Mouse (Mus musculus) embryonic facial prominence, embryonic 12.5 days (tissue): ENCODE results near the gene Epha7. TPM values are rescaled to one million over a fixed set of nuclear protein-coding genes. Genes with fewer than 3 reads are reported as not detected.

Source experiments
- ATAC-seq: fragments of 200-750 bp; cut with Nextera tagmentation; 2 replicates; pipeline ENCODE4 v1.8.0; 2017; ENCODE audit not compliant: insufficient number of reproducible peaks, insufficient read depth, low FRiP score, low TSS enrichment
- H3K27ac ChIP-seq: fragments of 300-500 bp; sonication (generic); 2 replicates; pipeline ENCODE4 v1.5.1; 2016; ENCODE audit warnings: mild to moderate bottlenecking
- H3K27me3 ChIP-seq: fragments of 300-500 bp; sonication (generic); 2 replicates; pipeline ENCODE4 v1.6.1; 2016; ENCODE audit warnings: mild to moderate bottlenecking, moderate library complexity
- H3K36me3 ChIP-seq: fragments of 300-500 bp; sonication (generic); 2 replicates; pipeline ENCODE4 v1.6.1; 2016; ENCODE audit warnings: mild to moderate bottlenecking
- H3K4me1 ChIP-seq: fragments of 300-500 bp; sonication (generic); 2 replicates; pipeline ENCODE4 v1.6.1; 2016
- H3K4me2 ChIP-seq: fragments of 300-500 bp; sonication (generic); replicated peaks from 2 replicates; pipeline ENCODE4 v1.6.1; 2016; ENCODE audit warnings: mild to moderate bottlenecking, moderate library complexity
- H3K4me3 ChIP-seq: fragments of 300-500 bp; sonication (generic); 2 replicates; pipeline ENCODE4 v1.5.1; 2016; ENCODE audit warnings: mild to moderate bottlenecking
- H3K9ac ChIP-seq: fragments of 300-500 bp; sonication (generic); 2 replicates; pipeline ENCODE4 v1.6.1; 2016; ENCODE audit warnings: mild to moderate bottlenecking, moderate library complexity
- H3K9me3 ChIP-seq: fragments of 300-500 bp; sonication (generic); 2 replicates; pipeline ENCODE4 v1.6.1; 2016; ENCODE audit warnings: mild to moderate bottlenecking, moderate library complexity
- WGBS: fragments of 180-500 bp; shearing (Covaris S2); methylation state at CpG from one replicate; pipeline ENCODE4 v1.1.7; 2016; 5-methylcytosine and 5-hydroxymethylcytosine counted together
- polyA plus RNA-seq: library from polyadenylated mRNA; unstranded; fragments of >200 nt; fragmentation: Nextera tagmentation; extraction: Ambion mirVana; gene quantifications from 2 replicates; pipeline ENCODE4 v1.2.1, GENCODE M21; 2016

The Epha7 gene
- polyA plus RNA-seq, 1 experiment from 2014 or later: 75.2 TPM

DNA sequence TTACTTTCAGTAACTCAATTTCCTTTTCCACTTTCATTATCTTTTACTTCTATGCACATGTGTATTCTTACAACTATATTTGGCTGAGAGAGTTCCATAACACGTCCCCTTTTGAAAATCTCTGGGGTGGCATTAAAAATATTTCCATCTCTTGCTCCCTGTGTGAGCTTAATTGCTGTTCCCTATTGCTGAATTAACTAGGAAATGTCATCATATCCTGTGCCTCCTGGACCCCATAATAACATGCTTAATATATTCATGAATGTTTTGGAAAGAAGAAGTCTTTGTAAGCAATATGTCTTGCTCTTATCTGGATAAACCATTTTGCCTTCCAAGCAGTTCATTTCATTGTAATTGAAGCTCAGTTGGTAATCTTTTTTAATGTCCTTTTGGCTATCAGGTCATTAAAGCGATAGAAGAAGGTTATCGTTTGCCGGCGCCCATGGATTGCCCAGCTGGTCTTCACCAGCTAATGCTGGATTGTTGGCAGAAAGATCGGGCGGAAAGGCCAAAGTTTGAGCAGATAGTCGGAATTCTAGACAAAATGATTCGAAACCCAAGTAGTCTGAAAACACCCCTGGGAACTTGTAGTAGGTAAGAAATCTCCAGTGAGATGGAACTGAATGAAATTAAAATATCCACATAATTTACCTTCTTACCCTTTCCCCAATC is 148.1 kb downstream of the Epha7 start:
- Histone ChIP-seq H3K36me3 (0 out of 2 replicates have a peak, but pooled peaks cover 6% of the 10 kb centered on the region), H3K4me2 (no peak overlapping the region), H3K27me3 (no peaks in the 10 kb centered on the region), H3K4me3 (no peak overlapping the region), H3K9ac (no peak overlapping the region), H3K4me1 (no peaks in the 10 kb centered on the region), H3K9me3 (no peaks in the 10 kb centered on the region), H3K27ac (no peak overlapping the region)
- ATAC-seq: no peak
- WGBS: 83% methylated on average over 9 of the region's 9 CpGs

DNA sequence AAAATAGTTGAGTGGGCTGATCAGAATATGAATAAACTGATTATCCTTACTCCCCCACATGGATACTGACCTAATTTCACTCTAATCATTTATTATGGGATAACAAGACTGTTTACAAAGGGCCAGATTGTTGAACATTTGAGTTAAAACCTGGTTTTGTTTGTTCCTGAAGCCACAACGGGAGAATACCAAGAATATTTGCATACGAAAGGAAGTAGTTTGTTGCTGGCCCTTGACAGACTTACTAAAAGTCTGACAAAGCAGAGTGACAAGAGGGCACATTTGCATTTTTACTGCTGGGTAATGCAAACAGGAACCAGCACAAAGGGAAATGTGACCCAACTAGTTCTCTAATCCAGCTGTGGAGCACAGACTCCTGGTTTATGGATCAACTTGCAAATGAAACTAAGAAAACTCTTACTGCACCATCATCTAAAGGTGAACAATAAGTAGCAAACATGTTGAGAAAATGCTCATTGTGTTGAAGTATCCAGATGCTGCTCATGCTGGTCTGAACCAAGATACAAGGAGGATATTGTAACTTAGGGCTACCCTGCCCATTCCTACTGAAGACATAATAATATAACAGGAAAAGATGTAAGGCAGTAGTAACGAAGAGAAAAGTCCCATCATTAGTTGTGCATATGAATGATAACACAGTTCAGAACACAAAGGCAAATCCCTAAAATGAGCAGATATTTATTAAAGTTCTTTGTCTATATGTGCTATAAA is 154.8 kb downstream of the Epha7 start:
- H3K36me3 ChIP-seq: 0 out of 2 replicates have a peak, but pooled peaks cover 4% of the 10 kb centered on the region
- H3K27ac ChIP-seq: no peak overlapping the region
- H3K27me3 ChIP-seq: no peaks in the 10 kb centered on the region
- H3K9me3 ChIP-seq: no peaks in the 10 kb centered on the region
- H3K4me2 ChIP-seq: no peak overlapping the region
- ATAC-seq: no peak
- H3K9ac ChIP-seq: no peak overlapping the region
- WGBS: 54% methylated on average over 3 of the region's 3 CpGs
- no peaks in the 10 kb centered on the region for H3K4me1 ChIP-seq
- no peak overlapping the region for H3K4me3 ChIP-seq

DNA sequence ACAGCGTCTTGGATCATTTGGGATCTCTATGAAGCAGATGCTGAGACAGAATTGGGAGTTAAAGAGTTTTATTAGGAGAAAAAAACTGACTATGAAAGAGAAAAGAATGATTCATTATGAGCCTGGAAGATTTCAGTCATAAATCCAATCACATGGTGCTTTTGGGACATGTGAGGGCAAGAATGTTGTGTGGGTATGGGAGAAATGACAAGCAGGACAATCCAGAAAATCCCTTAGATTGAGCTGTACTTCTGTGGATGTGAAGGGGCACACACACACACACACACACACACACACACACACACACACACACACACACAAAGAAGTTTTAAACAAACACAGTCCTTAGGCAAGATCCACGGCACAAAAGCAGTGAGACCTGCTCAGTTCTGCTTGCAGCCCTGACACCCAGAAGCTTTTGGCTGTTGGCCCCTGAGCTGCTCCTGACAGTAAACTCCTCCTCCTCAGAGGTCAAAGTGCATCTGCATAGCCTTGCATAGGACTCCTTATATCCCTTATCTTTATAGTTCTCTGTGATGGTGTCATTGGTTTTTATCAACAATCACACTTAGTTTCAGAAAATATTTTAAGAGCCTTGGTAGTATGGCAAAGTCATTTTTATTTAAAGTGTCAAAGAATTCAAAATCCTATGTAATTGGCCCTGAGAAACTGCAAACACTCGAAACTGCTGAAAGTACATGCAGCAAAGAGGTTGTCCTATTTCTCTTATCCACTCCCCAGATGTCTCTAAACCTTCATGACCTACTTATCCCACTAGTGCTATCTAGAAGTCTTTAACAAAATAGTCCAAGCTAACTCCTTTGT is 185.7 kb downstream of the Epha7 start:
- no peak overlapping the region for H3K9ac ChIP-seq
- no peak overlapping the region for H3K4me3 ChIP-seq
- no peaks in the 10 kb centered on the region for H3K36me3 ChIP-seq
- no peaks in the 10 kb centered on the region for H3K4me1 ChIP-seq
- WGBS: 67% methylated on average over 3 of the region's 3 CpGs
- H3K27ac ChIP-seq: no peak overlapping the region
- no peak overlapping the region for H3K4me2 ChIP-seq
- no peaks in the 10 kb centered on the region for H3K27me3 ChIP-seq
- no peaks in the 10 kb centered on the region for H3K9me3 ChIP-seq
- no peak for ATAC-seq

DNA sequence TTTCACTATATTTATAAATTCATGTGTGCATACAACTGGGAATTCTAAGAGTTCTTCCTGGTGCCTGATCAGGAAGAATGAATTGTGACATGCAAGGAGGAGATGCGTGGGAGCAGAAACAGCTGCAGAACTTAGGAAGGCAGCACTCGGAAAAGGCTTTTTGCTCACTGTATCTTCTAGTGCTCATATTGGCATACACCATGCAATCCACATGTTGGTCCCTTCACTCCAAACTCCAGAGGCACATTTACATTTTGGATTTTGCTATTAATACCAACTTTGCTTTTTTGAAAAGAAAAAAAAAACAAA is 186.3 kb downstream of the Epha7 start:
- no peak overlapping the region for H3K4me2 ChIP-seq
- no peak overlapping the region for H3K9ac ChIP-seq
- H3K36me3 ChIP-seq: no peaks in the 10 kb centered on the region
- no peaks in the 10 kb centered on the region for H3K27me3 ChIP-seq
- 82% methylated on average over 2 of the region's 2 CpGs for WGBS
- H3K9me3 ChIP-seq: no peaks in the 10 kb centered on the region
- H3K27ac ChIP-seq: no peak overlapping the region
- H3K4me1 ChIP-seq: no peaks in the 10 kb centered on the region
- H3K4me3 ChIP-seq: no peak overlapping the region
- no peak for ATAC-seq

DNA sequence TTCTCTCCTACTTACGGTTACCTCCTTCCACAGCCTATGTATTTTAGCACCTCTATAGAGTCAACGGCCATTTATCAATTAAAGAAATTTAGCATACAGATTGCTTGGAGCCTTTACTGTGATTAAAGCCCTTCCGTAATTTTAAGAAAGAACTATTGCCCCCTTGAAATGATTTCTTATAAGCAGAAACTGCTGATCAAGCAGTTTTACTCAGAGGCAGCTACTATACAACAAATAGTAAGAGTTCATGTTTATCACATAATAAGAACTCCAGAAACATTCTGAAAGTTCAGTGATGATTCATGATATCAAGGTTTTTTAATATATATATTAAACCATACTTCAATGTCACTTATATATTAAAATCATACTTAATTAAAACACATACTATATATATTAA is 197.4 kb downstream of the Epha7 start:
- H3K27me3 ChIP-seq: no peaks in the 10 kb centered on the region
- no peaks in the 10 kb centered on the region for H3K4me1 ChIP-seq
- no peaks in the 10 kb centered on the region for H3K36me3 ChIP-seq
- no peak overlapping the region for H3K4me3 ChIP-seq
- no peaks in the 10 kb centered on the region for H3K9me3 ChIP-seq
- no peak overlapping the region for H3K4me2 ChIP-seq
- ATAC-seq: no peak
- no peak overlapping the region for H3K9ac ChIP-seq
- H3K27ac ChIP-seq: no peak overlapping the region
- WGBS: 96% methylated on average over 3 of the region's 3 CpGs
